Mouse (Mus musculus): ENCODE data around the gene Ccsap.

DNA sequence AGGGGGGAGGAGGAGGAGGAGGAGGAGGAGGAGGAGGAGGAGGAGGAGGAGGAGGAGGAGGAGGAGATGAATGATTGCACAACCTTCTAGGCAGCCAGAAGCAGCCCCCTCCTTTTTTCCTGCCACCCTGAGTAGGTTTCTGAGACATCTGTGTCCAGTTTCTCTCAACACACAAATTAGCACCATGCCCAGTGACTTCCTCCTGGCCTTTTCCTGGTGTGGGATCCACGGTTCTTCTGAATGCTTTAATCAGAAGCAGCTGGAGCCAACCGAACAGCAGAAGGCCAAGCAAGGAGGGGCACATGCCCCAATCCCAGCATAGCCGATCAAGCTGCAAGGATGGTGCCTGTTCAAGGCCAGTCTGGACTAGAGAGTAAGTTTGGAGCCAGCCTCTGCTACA is 60.1 kb downstream of the Ccsap start:
- no peak for TF ChIP-seq POLR2A (IDR thresholded peaks at IDR 0.05; ENCODE audit: borderline replicate concordance, insufficient read depth, low read length)
- TF ChIP-seq CTCF (IDR thresholded peaks at IDR 0.05; ENCODE audit: borderline replicate concordance, insufficient read depth, low read depth, low read length) = no peak

Measured in cerebellum, adult 2 months (tissue).